In the genomic region with DNA sequence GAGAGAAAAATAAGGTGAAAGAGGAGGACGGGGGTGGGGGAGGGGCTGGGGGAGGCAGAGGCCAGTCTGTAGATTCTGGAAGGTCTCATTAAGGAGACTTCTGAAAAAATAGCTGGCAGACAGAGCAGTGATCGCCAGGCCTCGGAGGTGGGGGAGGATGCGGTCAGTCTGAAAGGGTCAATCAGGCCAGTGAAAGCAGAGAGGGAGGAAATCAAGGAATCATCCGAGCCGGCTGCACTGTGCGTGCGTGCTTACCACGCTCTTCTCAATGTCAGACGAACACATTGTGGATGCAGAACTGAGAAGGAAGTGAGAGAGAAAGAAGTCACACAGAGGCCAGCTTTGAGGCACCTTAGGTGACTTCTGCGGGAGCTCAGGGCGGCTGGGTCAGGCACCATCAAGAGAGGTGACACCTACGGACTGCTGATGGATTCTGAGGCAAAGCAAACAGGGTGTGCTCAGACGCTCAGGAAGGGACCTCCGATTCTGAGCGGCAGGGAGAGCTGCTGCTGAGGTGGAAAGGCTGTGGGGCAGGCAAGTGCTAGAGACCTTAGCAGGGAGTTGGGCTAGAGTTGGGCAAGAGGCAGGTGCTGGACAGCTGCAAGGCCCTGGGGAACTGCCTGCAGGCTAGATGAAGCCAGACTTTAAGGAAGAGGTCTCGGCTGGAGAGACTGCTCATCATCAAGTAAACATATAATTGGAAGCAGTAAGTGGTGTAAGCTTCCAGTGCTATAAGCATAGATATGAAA, we compare ENCODE assay signal across 8 mouse cellular contexts.
DNase-seq lines count a peak whose midpoint lies in the region; ATAC-seq lines count a peak whose summit lies in the region.

No protein-coding gene starts in this region.

- H3K9me3 ChIP-seq in liver, embryonic 12.5 days (replicated peaks) = no peaks in the 10 kb centered on the region

- H3K4me3 ChIP-seq in liver, embryonic 12.5 days = no peak overlapping the region

- peak overlapping the region; percentile 35 for H3K4me2 ChIP-seq in liver, embryonic 12.5 days

- H3K36me3 ChIP-seq in liver, embryonic 12.5 days = no peaks in the 10 kb centered on the region

- H3K27ac ChIP-seq in liver, embryonic 12.5 days = no peak overlapping the region

- no peak overlapping the region for H3K9ac ChIP-seq in liver, embryonic 12.5 days

- peaks cover 38% of the 10 kb centered on the region for H3K27me3 ChIP-seq in liver, embryonic 12.5 days (replicated peaks)

- no peak for ATAC-seq in liver, embryonic 12.5 days

- peak; percentile 27 for DNase-seq in adrenal gland, postnatal 10 days
- no peak for DNase-seq in adrenal gland, postnatal 36 days
- peak; percentile 24 for DNase-seq in retina, embryonic 14.5 days (ENCODE audit: low spot score)
- no peak for DNase-seq in retina, postnatal 1 day
- no peak for DNase-seq in layer of hippocampus, adult 18-20 months (ENCODE audit: low spot score in 2 of 2)
- DNase-seq in cerebellum, postnatal 4 days (ENCODE audit: low spot score in 2 of 2) = no peak
- DNase-seq in frontal cortex, postnatal 36 days (ENCODE audit: low spot score in 2 of 2) = no peak

- 11% methylated on average over 17 of the region's 17 CpGs for WGBS in liver, embryonic 12.5 days (ENCODE audit: insufficient replicate concordance)

- H3K4me1 ChIP-seq in liver, embryonic 12.5 days = peaks cover 9% of the 10 kb centered on the region; the same call in 1 of the 2 replicates

Comparison
In these comparisons a context has a peak if more than half of its experiments do, and no peak if none do; other contexts are left out.
1. DNase-seq: peak in adrenal gland, postnatal 10 days (single experiment) and retina, embryonic 14.5 days (single experiment); none in adrenal gland, postnatal 36 days (0 of 2), retina, postnatal 1 day (single experiment), layer of hippocampus, adult 18-20 months (0 of 2), cerebellum, postnatal 4 days (0 of 2) and frontal cortex, postnatal 36 days (0 of 2).